Mouse (Mus musculus) erythroblast, embryonic 14.5 days (primary cell): Measurements from ENCODE around the gene Tspan3.

Source experiments
- GATA1 ChIP-seq: IDR thresholded peaks from 2 replicates; pipeline ENCODE4 v1.6.1; 2012; ENCODE audit warnings: low read length, inconsistent platforms, mixed read lengths
- TAL1 ChIP-seq: IDR thresholded peaks from 3 replicates; pipeline ENCODE4 v1.6.1; 2012; ENCODE audit warnings: low read length, inconsistent platforms, mixed read lengths

DNA sequence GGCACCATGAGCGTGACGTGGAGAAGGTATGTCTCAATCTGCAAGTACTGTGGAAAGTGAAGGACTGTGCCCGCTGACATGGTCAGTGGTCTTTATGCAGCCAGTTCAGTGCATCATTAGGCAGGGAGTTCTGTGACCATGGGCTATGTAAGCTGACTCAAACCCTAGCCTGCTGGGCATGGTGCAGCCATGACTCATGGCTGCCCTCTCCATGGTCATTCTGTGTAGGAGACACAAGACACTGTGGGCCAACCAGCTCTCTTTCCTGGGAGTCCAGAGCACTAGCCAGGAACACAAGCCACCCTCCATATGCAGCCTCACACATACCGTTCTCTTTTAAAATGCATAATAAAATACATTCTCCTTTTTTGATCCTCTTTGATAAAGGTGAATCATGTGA lies 39.0 kb upstream of the Tspan3 start:
- TF ChIP-seq GATA1 (no peak), TAL1 (no peak)
